Mouse (Mus musculus): ENCODE results near the gene Clca3a2.

Gene Clca3a2

DNA sequence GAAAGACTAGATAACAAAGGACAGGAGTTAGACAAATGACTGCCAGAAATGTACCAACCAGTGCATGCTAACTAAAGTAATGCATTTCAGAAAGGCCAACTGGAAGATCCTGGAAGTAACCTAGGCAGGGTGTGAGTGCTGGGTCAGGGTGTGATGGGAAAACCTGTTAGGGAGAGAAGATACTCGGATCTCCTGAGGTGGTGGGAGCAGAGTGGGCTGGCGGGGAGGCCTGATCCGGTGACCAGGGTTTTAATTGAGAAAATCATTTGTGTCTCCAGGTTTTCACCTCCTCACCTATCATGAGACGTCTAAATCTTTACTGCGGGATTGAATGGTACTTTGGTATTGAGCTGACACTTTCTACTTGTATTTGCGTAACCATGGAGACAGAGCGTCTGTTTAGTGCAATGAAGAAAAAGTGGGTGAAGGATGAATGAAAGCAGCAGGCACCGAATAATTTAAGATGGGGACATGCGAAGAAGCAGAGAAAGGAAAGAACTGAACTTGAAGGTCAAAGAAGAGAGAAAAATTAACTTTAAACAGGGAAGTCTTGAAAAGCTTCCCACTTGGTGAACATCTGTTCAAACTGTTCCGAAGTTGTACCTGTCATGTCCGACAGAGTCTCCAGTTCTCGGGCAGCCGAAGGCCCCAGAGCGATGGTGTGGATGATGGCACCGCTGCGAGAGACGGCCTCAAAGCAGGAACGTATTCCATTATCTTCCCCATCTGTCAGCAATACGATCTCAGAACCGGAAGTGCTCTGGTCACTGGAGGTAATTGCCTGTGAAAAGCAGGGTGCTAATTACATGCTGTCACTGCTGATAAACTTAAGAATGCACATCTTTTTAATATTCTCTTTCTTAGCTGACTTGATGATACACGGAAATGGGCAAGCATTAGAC lies 70.0 kb downstream of the Clca3a2 start:
- in situ Hi-C loops (cut with MboI, MseI), result loop anchor here (5.0 kb wide), 1 partner anchor 58 kb away; no protein-coding TSS in a partner anchor

DNA sequence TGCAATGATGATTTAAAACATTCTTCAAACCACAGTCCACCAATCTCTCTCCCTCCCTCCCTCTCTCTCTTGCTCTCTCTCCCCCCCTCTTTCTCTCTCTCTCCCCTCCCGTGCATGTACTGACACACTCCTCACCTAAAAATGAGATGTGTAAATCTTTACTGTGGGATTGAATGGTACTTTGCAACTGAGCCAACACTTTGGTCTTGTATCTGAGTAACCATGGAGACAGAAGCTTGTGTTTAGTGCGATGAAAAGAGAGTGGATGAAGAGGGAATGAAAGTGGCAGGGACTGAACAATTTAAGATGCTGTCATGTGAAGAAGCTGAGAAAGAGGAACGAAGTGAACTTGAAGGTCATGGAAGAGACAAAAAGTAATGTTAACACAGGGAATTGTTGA lies 71.6 kb downstream of the Clca3a2 start:
- in situ Hi-C loops (cut with MboI, MseI), result loop anchor here (5.0 kb wide), 1 partner anchor 60 kb away; no protein-coding TSS in a partner anchor

All from T-helper 2 cell (primary cell).